Comparison of ENCODE assay signal across 30 mouse cellular contexts in the genomic region with DNA sequence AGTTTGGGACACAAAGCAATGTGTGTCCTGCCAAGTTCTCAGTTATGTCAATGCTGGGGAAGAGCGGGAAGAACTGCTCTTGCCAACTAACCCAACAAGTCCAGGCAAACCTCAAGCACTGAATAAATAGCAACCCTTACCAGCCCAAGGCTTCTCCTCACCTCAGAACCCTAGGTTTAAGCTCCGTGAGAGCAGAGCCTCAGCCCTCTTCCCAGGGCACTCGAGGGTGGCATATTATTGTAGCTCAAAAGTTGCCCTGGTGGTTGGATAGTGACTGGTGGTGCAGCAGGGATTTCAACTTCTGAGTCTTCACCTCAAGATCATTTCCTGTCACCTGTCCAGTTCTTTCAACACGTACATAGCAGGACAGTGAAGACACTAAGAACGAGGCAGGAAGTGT. TPM values are rescaled to one million over a fixed set of nuclear protein-coding genes. Genes with fewer than 3 reads are reported as not detected.
DNase-seq lines count a peak whose midpoint lies in the region; ATAC-seq and TF ChIP-seq lines count a peak whose summit lies in the region.
"Had no signal": no experiment of that assay in that cellular context is flagged by ENCODE, and none has a peak within 500 bp of the region (broad histone marks: within the 10 kb centered on the region; RNA-seq: fewer than 3 reads in every experiment).

No protein-coding gene starts in this region.

- TF ChIP-seq EP300 in lung, postnatal 0 days (IDR thresholded peaks at IDR 0.05): no peak

- H3K9me3 ChIP-seq in limb, embryonic 15.5 days: no peaks in the 10 kb centered on the region
- H3K9me3 ChIP-seq in limb, embryonic 10.5 days (replicated peaks): no peaks in the 10 kb centered on the region
- no peaks in the 10 kb centered on the region for H3K9me3 ChIP-seq in lung, postnatal 0 days (ENCODE audit: low read length)
- H3K9me3 ChIP-seq: embryonic facial prominence, embryonic 12.5 days; heart, embryonic 10.5 days; hindbrain, embryonic 15.5 days; liver, embryonic 15.5 days; megakaryocyte, embryonic 14.5 days; midbrain, embryonic 13.5 days had no signal

- no peak for TF ChIP-seq CTCF in lung, postnatal 0 days (IDR thresholded peaks at IDR 0.05)
- TF ChIP-seq CTCF in gastrocnemius, adult 2 months (IDR thresholded peaks at IDR 0.05): no peak

- H3K27me3 ChIP-seq in limb, embryonic 15.5 days: no peaks in the 10 kb centered on the region
- H3K27me3 ChIP-seq in limb, embryonic 10.5 days (ENCODE audit: low read depth, poor library complexity, severe bottlenecking): no peaks in the 10 kb centered on the region
- no peaks in the 10 kb centered on the region for H3K27me3 ChIP-seq in lung, postnatal 0 days (replicated peaks; ENCODE audit: insufficient read depth, low read length)
- H3K27me3 ChIP-seq: embryonic facial prominence, embryonic 12.5 days; hindbrain, embryonic 15.5 days; midbrain, embryonic 13.5 days had no signal

- WGBS in limb, embryonic 15.5 days: 71% methylated on average over 5 of the region's 5 CpGs
- WGBS in limb, embryonic 10.5 days: 83% methylated on average over 5 of the region's 5 CpGs
- 51% methylated on average over 5 of the region's 5 CpGs for WGBS in lung, postnatal 0 days

- ATAC-seq in limb, embryonic 15.5 days (ENCODE audit: insufficient number of reproducible peaks, low FRiP score, low TSS enrichment, low read depth): no peak
- peak; percentile 55 for ATAC-seq in lung, postnatal 0 days
- ATAC-seq: forebrain, embryonic 14.5 days; midbrain, embryonic 13.5 days had no signal

- no peak overlapping the region for H3K4me2 ChIP-seq in limb, embryonic 15.5 days
- no peak overlapping the region for H3K4me2 ChIP-seq in lung, postnatal 0 days (replicated peaks; ENCODE audit: low read depth, low read length)
- H3K4me2 ChIP-seq: embryonic facial prominence, embryonic 12.5 days; hindbrain, embryonic 15.5 days; liver, embryonic 15.5 days; midbrain, embryonic 13.5 days had no signal

- H3K27ac ChIP-seq in limb, embryonic 15.5 days: peak overlapping the region; percentile 43
- no peak overlapping the region for H3K27ac ChIP-seq in limb, embryonic 10.5 days
- peak overlapping the region; percentile 78 for H3K27ac ChIP-seq in lung, postnatal 0 days (ENCODE audit: low read length)
- no peak overlapping the region for H3K27ac ChIP-seq in gastrocnemius, adult 2 months
- H3K27ac ChIP-seq: embryonic facial prominence, embryonic 12.5 days; heart, embryonic 10.5 days; hindbrain, embryonic 15.5 days; liver, embryonic 15.5 days; midbrain, embryonic 13.5 days had no signal

- H3K9ac ChIP-seq in limb, embryonic 15.5 days: no peak overlapping the region
- no peak overlapping the region for H3K9ac ChIP-seq in lung, postnatal 0 days (replicated peaks; ENCODE audit: low read depth)
- H3K9ac ChIP-seq: embryonic facial prominence, embryonic 12.5 days; hindbrain, embryonic 15.5 days; liver, embryonic 15.5 days; midbrain, embryonic 13.5 days had no signal

- no peaks in the 10 kb centered on the region for H3K4me1 ChIP-seq in limb, embryonic 15.5 days
- H3K4me1 ChIP-seq in limb, embryonic 10.5 days: no peaks in the 10 kb centered on the region
- no peaks in the 10 kb centered on the region for H3K4me1 ChIP-seq in lung, postnatal 0 days (ENCODE audit: insufficient read depth, low read depth, low read length)
- H3K4me1 ChIP-seq: embryonic facial prominence, embryonic 12.5 days; heart, embryonic 10.5 days; hindbrain, embryonic 15.5 days; liver, embryonic 15.5 days; megakaryocyte, embryonic 14.5 days; midbrain, embryonic 13.5 days had no signal

- DNase-seq in limb, embryonic 10.5 days (ENCODE audit: low spot score): no peak
- peak; percentile 15 for DNase-seq in testis, postnatal 10 days (ENCODE audit: low spot score)
- no peak for DNase-seq in testis, postnatal 14 days (ENCODE audit: low spot score)
- peak; percentile 43 for DNase-seq in lung, postnatal 0 days (ENCODE audit: low spot score)
- DNase-seq in gastrocnemius, adult 2 months: no peak
- DNase-seq in left cerebral cortex, adult 18-20 months (ENCODE audit: low spot score in 2 of 2): no peak
- DNase-seq: adrenal gland, postnatal 36 days; cerebellum, postnatal 14 days; heart, postnatal 4 days; thymus, postnatal 25 days had no signal

- intact Hi-C loops in gastrocnemius, adult 2 months (cut with DNase I): no loop called here

- no peaks in the 10 kb centered on the region for H3K36me3 ChIP-seq in limb, embryonic 15.5 days
- no peaks in the 10 kb centered on the region for H3K36me3 ChIP-seq in limb, embryonic 10.5 days
- no peaks in the 10 kb centered on the region for H3K36me3 ChIP-seq in lung, postnatal 0 days (ENCODE audit: insufficient read depth, low read length)
- H3K36me3 ChIP-seq: embryonic facial prominence, embryonic 12.5 days; heart, embryonic 10.5 days; hindbrain, embryonic 15.5 days; liver, embryonic 15.5 days; midbrain, embryonic 13.5 days had no signal

- H3K4me3 ChIP-seq in limb, embryonic 15.5 days: no peak overlapping the region
- H3K4me3 ChIP-seq in limb, embryonic 10.5 days: no peak overlapping the region
- H3K4me3 ChIP-seq in lung, postnatal 0 days (ENCODE audit: low read depth, low read length): no peak overlapping the region
- H3K4me3 ChIP-seq in gastrocnemius, adult 2 months: no peak overlapping the region
- H3K4me3 ChIP-seq: embryonic facial prominence, embryonic 12.5 days; heart, embryonic 10.5 days; hindbrain, embryonic 15.5 days; liver, embryonic 15.5 days; megakaryocyte, embryonic 14.5 days; midbrain, embryonic 13.5 days had no signal

RNA-seq across cellular contexts. Expression of gene Calm4, which starts 6.0 kb away (rescaled TPM):
- 596 and 780 TPM in 2 replicates for polyA plus RNA-seq in limb, embryonic 15.5 days (2015; fragmentation: Nextera tagmentation; extraction: Ambion mirVana)
- polyA plus RNA-seq in limb, embryonic 10.5 days (2016; fragmentation: Nextera tagmentation; extraction: Ambion mirVana): not detected in 2 replicates
- polyA plus RNA-seq in lung, postnatal 0 days (2015; fragmentation: Nextera tagmentation; extraction: Ambion mirVana): not detected in 2 replicates
- not detected for total RNA-seq in gastrocnemius, adult 2 months (2021)
- not detected for total RNA-seq in left cerebral cortex, adult 18-20 months (2021)
- total RNA-seq: adrenal gland, postnatal 36 days; ES-E14; granulocyte monocyte progenitor cell, adult 5-6 weeks; heart, postnatal 4 days; left cerebral cortex, postnatal 25 days; monocyte, adult 5-6 weeks; neutrophil, adult 5-6 weeks had no signal
- polyA plus RNA-seq: forebrain, embryonic 14.5 days; frontal cortex, adult 2 months; heart, embryonic 10.5 days; heart, embryonic 16.5 days; intestine, postnatal 0 days; kidney, embryonic 14.5 days; liver, embryonic 15.5 days; midbrain, embryonic 13.5 days; small intestine, adult 2 months had no signal

RNA-seq across cellular contexts. Expression of gene Calm5, which starts 22.4 kb away (rescaled TPM):
- 3.2 and 3.5 TPM in 2 replicates for polyA plus RNA-seq in limb, embryonic 15.5 days (2015; fragmentation: Nextera tagmentation; extraction: Ambion mirVana)
- not detected in 2 replicates for polyA plus RNA-seq in limb, embryonic 10.5 days (2016; fragmentation: Nextera tagmentation; extraction: Ambion mirVana)
- not detected in 2 replicates for polyA plus RNA-seq in lung, postnatal 0 days (2015; fragmentation: Nextera tagmentation; extraction: Ambion mirVana)
- total RNA-seq in gastrocnemius, adult 2 months (2021): not detected
- total RNA-seq in left cerebral cortex, adult 18-20 months (2021): not detected
- total RNA-seq: adrenal gland, postnatal 36 days; ES-E14; gastrocnemius, adult 8-10 months; granulocyte monocyte progenitor cell, adult 5-6 weeks; heart, postnatal 4 days; left cerebral cortex, postnatal 25 days; monocyte, adult 5-6 weeks; neutrophil, adult 5-6 weeks had no signal
- polyA plus RNA-seq: embryonic facial prominence, embryonic 12.5 days; forebrain, embryonic 14.5 days; frontal cortex, adult 2 months; heart, embryonic 10.5 days; heart, embryonic 16.5 days; hindbrain, embryonic 15.5 days; intestine, postnatal 0 days; kidney, embryonic 14.5 days; liver, embryonic 15.5 days; midbrain, embryonic 13.5 days; small intestine, adult 2 months; testis, adult 2 months had no signal

RNA-seq across cellular contexts. Expression of gene Calml3, which starts 27.4 kb away (rescaled TPM):
- 22.0 and 22.9 TPM in 2 replicates for polyA plus RNA-seq in limb, embryonic 15.5 days (2015; fragmentation: Nextera tagmentation; extraction: Ambion mirVana)
- not detected in 2 replicates for polyA plus RNA-seq in limb, embryonic 10.5 days (2016; fragmentation: Nextera tagmentation; extraction: Ambion mirVana)
- polyA plus RNA-seq in lung, postnatal 0 days (2015; fragmentation: Nextera tagmentation; extraction: Ambion mirVana): 0.19 and 0.21 TPM in 2 replicates
- not detected for total RNA-seq in gastrocnemius, adult 2 months (2021)
- not detected for total RNA-seq in left cerebral cortex, adult 18-20 months (2021)
- total RNA-seq: ES-E14; gastrocnemius, adult 8-10 months; granulocyte monocyte progenitor cell, adult 5-6 weeks; heart, postnatal 4 days; left cerebral cortex, postnatal 25 days; monocyte, adult 5-6 weeks had no signal
- polyA plus RNA-seq: forebrain, embryonic 14.5 days; frontal cortex, adult 2 months; heart, embryonic 10.5 days; intestine, postnatal 0 days; liver, embryonic 15.5 days; midbrain, embryonic 13.5 days; small intestine, adult 2 months had no signal

Comparison
In these comparisons a context has a peak if more than half of its experiments do, and no peak if none do; other contexts are left out.
1. H3K27ac ChIP-seq: peak in limb, embryonic 15.5 days (single experiment) and lung, postnatal 0 days (single experiment); none in limb, embryonic 10.5 days (single experiment) and gastrocnemius, adult 2 months (single experiment).
2. DNase-seq: peak in testis, postnatal 10 days (single experiment) and lung, postnatal 0 days (single experiment); none in limb, embryonic 10.5 days (single experiment), testis, postnatal 14 days (single experiment), gastrocnemius, adult 2 months (single experiment) and left cerebral cortex, adult 18-20 months (0 of 2).
3. RNA of gene Calm4, which starts 6.0 kb away (polyA plus RNA-seq): 596 to 780 TPM in limb, embryonic 15.5 days; not detected in limb, embryonic 10.5 days and not detected in lung, postnatal 0 days; every median in the first group is over 100 times any median in the second.
4. RNA of gene Calml3, which starts 27.4 kb away (polyA plus RNA-seq): 22.0 to 22.9 TPM in limb, embryonic 15.5 days; 0.19 to 0.21 TPM in lung, postnatal 0 days and not detected in limb, embryonic 10.5 days; every median in the first group is over 10 times any median in the second.